In the genomic region with DNA sequence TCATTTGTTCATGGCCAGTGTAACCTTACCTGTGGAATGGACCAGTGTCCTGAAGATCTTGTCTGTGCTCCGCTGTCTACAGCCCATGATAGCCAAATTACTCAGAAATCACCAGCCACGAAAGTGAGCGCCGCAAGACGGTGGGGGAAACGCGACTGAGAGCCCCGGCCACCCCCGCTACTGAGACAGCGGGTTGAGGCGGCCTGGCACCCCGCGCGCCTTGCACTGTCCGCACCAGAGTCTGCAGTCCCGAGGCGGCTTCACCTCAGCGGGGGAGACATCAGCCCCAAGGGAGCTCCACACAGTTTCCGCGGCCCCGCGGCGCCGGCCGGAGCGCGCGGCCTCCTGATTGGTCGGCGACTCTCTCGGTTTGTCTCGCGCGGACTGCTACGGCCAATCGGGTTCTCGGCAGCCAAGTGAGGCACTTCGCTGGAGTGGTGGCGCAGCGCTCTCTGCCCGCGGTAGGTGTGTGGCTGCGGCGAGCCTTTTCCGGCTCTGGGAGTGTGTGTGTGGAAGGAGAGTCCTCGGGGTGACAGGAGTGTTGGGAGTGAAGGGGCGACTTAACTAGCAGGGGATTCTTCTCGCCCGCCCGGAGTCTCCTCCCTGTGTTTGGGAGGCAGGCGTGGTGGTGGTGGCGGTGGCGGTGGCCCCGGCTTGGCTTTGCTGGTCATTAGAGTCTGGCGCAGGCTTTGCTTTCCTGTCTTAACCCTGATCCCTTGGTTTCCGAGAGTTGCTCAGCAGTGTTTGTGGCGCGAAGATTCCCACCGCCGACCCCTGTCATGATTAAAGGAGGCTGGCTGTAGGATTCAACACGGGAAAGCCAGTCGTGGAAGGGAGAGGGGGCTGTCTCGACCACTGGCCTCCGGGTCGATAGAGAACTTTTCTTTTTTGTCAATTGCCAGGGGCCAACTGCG, we compare ENCODE assay signal across 8 mouse cellular contexts. TPM values are rescaled to one million over a fixed set of nuclear protein-coding genes. Genes with fewer than 3 reads are reported as not detected.
A peak's percentile ranks its signal among the peaks of the same experiment; 100 is the strongest.
DNase-seq lines count a peak whose midpoint lies in the region; ATAC-seq lines count a peak whose summit lies in the region.

TSS of gene Setdb2 (minus strand) at position 327 of the 914 bp plus-strand sequence.
TSS of gene Cab39l (plus strand) at position 415 of the 914 bp plus-strand sequence.

- peaks cover 22% of the 10 kb centered on the region for H3K4me1 ChIP-seq in forebrain, embryonic 10.5 days
- H3K4me1 ChIP-seq in heart, embryonic 16.5 days (ENCODE audit: control insufficient read depth, insufficient read depth, low read length) = peaks cover 5% of the 10 kb centered on the region; the same call in 1 of the 2 replicates
- peaks cover 19% of the 10 kb centered on the region for H3K4me1 ChIP-seq in liver, embryonic 15.5 days (replicated peaks)
- H3K4me1 ChIP-seq in neural tube, embryonic 12.5 days = peaks cover 6% of the 10 kb centered on the region

- peak; percentile 92 to 95 for DNase-seq in CD8-positive naive resting alpha-beta T cell, adult 2 months (ENCODE audit: low read depth in 2 of 2, low spot score in 2 of 2)
- DNase-seq in c-Kit-positive CD71-negative TER-119-negative erythroid progenitor cells, embryonic 14.5 days (ENCODE audit: low read depth) = peak; percentile 89
- DNase-seq in forebrain, embryonic 10.5 days (ENCODE audit: extremely low spot score, low spot score) = peak; percentile 91
- DNase-seq in kidney, postnatal 36 days = peak; percentile 96 to 97
- peak; percentile 84 for DNase-seq in telencephalon, adult 2 months (ENCODE audit: low read depth, low spot score)

- under 1% methylated on average over 65 of the region's 66 CpGs for whole genome bisulfite sequencing in forebrain, embryonic 10.5 days
- WGBS in heart, embryonic 16.5 days = under 1% methylated on average over 64 of the region's 66 CpGs
- WGBS in liver, embryonic 15.5 days (ENCODE audit: insufficient replicate concordance) = under 1% methylated on average over 64 of the region's 66 CpGs
- under 1% methylated on average over 66 of the region's 66 CpGs for WGBS in neural tube, embryonic 12.5 days

- H3K4me2 ChIP-seq in heart, embryonic 16.5 days (ENCODE audit: low read depth, low read length) = peak within 1 kb of the TSS; percentile 94
- peak within 1 kb of the TSS; percentile 83 for H3K4me2 ChIP-seq in liver, embryonic 15.5 days
- peak within 1 kb of the TSS; percentile 77 for H3K4me2 ChIP-seq in neural tube, embryonic 12.5 days (replicated peaks)

- H3K27me3 ChIP-seq in forebrain, embryonic 10.5 days (ENCODE audit: poor library complexity, severe bottlenecking) = no peaks in the 10 kb centered on the region
- no peaks in the 10 kb centered on the region for H3K27me3 ChIP-seq in heart, embryonic 16.5 days (ENCODE audit: control insufficient read depth, insufficient read depth, low read length)
- no peaks in the 10 kb centered on the region for H3K27me3 ChIP-seq in liver, embryonic 15.5 days
- no peaks in the 10 kb centered on the region for H3K27me3 ChIP-seq in neural tube, embryonic 12.5 days (replicated peaks)

- H3K9me3 ChIP-seq in forebrain, embryonic 10.5 days = no peaks in the 10 kb centered on the region
- H3K9me3 ChIP-seq in heart, embryonic 16.5 days (replicated peaks; ENCODE audit: control insufficient read depth, low read length) = no peaks in the 10 kb centered on the region
- H3K9me3 ChIP-seq in liver, embryonic 15.5 days (replicated peaks) = no peaks in the 10 kb centered on the region
- H3K9me3 ChIP-seq in neural tube, embryonic 12.5 days = no peaks in the 10 kb centered on the region

- peak within 1 kb of the TSS; percentile 90 for H3K27ac ChIP-seq in forebrain, embryonic 10.5 days
- H3K27ac ChIP-seq in heart, embryonic 16.5 days (ENCODE audit: low read length) = peak within 1 kb of the TSS; percentile 86
- H3K27ac ChIP-seq in liver, embryonic 15.5 days (replicated peaks) = peak within 1 kb of the TSS; percentile 95
- H3K27ac ChIP-seq in neural tube, embryonic 12.5 days = no peak within 1 kb of the TSS; the same call in 1 of the 2 replicates

- peak within 1 kb of the TSS; percentile 90 for H3K4me3 ChIP-seq in forebrain, embryonic 10.5 days
- H3K4me3 ChIP-seq in heart, embryonic 16.5 days (ENCODE audit: low read length) = peak within 1 kb of the TSS; percentile 95
- peak within 1 kb of the TSS; percentile 72 for H3K4me3 ChIP-seq in liver, embryonic 15.5 days (replicated peaks)
- H3K4me3 ChIP-seq in neural tube, embryonic 12.5 days = peak within 1 kb of the TSS; percentile 68

- ATAC-seq in heart, embryonic 16.5 days (replicated peaks; ENCODE audit: extremely low read depth, insufficient read depth, low FRiP score) = peak; percentile 100
- ATAC-seq in liver, embryonic 15.5 days (ENCODE audit: insufficient read depth) = peak; percentile 99
- peak; percentile 100 for ATAC-seq in neural tube, embryonic 12.5 days (ENCODE audit: low FRiP score, low read depth)

- H3K9ac ChIP-seq in heart, embryonic 16.5 days (ENCODE audit: low read length) = peak within 1 kb of the TSS; percentile 95
- H3K9ac ChIP-seq in liver, embryonic 15.5 days = peak within 1 kb of the TSS; percentile 82
- peak within 1 kb of the TSS; percentile 74 for H3K9ac ChIP-seq in neural tube, embryonic 12.5 days

- H3K36me3 ChIP-seq in forebrain, embryonic 10.5 days (replicated peaks) = no peaks in the 10 kb centered on the region
- H3K36me3 ChIP-seq in heart, embryonic 16.5 days (ENCODE audit: control insufficient read depth, insufficient read depth) = no peaks in the 10 kb centered on the region
- no peaks in the 10 kb centered on the region for H3K36me3 ChIP-seq in liver, embryonic 15.5 days (replicated peaks)
- H3K36me3 ChIP-seq in neural tube, embryonic 12.5 days = no peaks in the 10 kb centered on the region

RNA-seq across cellular contexts. Expression of gene Setdb2, which starts in this region (rescaled TPM):
- 11.8 and 13.7 TPM in 2 replicates for polyA plus RNA-seq in forebrain, embryonic 10.5 days (2016; fragmentation: Nextera tagmentation; extraction: Ambion mirVana)
- polyA plus RNA-seq in heart, embryonic 16.5 days (2015; fragmentation: Nextera tagmentation; extraction: Ambion mirVana) = 5.8 and 6.2 TPM in 2 replicates
- 7.1 and 8.1 TPM in 2 replicates for polyA plus RNA-seq in liver, embryonic 15.5 days (2015; fragmentation: Nextera tagmentation; extraction: Ambion mirVana)
- polyA plus RNA-seq in neural tube, embryonic 12.5 days (2016; fragmentation: Nextera tagmentation; extraction: Ambion mirVana) = 10.1 and 12.1 TPM in 2 replicates

RNA-seq across cellular contexts. Expression of gene Cab39l, which starts in this region (rescaled TPM):
- 44.5 and 46.0 TPM in 2 replicates for polyA plus RNA-seq in forebrain, embryonic 10.5 days (2016; fragmentation: Nextera tagmentation; extraction: Ambion mirVana)
- polyA plus RNA-seq in heart, embryonic 16.5 days (2015; fragmentation: Nextera tagmentation; extraction: Ambion mirVana) = 22.9 and 23.0 TPM in 2 replicates
- 22.3 and 25.1 TPM in 2 replicates for polyA plus RNA-seq in liver, embryonic 15.5 days (2015; fragmentation: Nextera tagmentation; extraction: Ambion mirVana)
- 26.9 and 30.6 TPM in 2 replicates for polyA plus RNA-seq in neural tube, embryonic 12.5 days (2016; fragmentation: Nextera tagmentation; extraction: Ambion mirVana)
